In genomic region chrX:58490861-58491260, GRCm38 (mm10) we compare ENCODE assay signal across 10 mouse cellular contexts.
DNase-seq lines count a peak whose midpoint lies in the region; ATAC-seq and TF ChIP-seq lines count a peak whose summit lies in the region.
"Had no signal": no experiment of that assay in that cellular context is flagged by ENCODE, and none has a peak within 500 bp of the region (broad histone marks: within the 10 kb centered on the region; RNA-seq: fewer than 3 reads in every experiment).

No protein-coding gene starts in this region.

- WGBS in kidney, postnatal 0 days = 20% methylated on average over 2 of the region's 2 CpGs
- WGBS in kidney, embryonic 16.5 days = 13% methylated on average over 2 of the region's 2 CpGs

- TF ChIP-seq CTCF in kidney, postnatal 0 days (IDR thresholded peaks at IDR 0.05; ENCODE audit: low read depth) = peak; percentile 75

- H3K27ac ChIP-seq in kidney, postnatal 0 days = no peak overlapping the region
- H3K27ac ChIP-seq in kidney, embryonic 16.5 days (ENCODE audit: low read length) = no peak overlapping the region

- no peak overlapping the region for H3K4me3 ChIP-seq in kidney, postnatal 0 days (replicated peaks; ENCODE audit: low read depth, low read length)
- H3K4me3 ChIP-seq in kidney, embryonic 16.5 days (ENCODE audit: low read length) = no peak overlapping the region

- ATAC-seq in CD4-positive, CD25-positive, alpha-beta regulatory T cell, adult 4 months = no peak
- no peak for ATAC-seq in kidney, postnatal 0 days (replicated peaks; ENCODE audit: low FRiP score, low read depth)
- no peak for ATAC-seq in kidney, embryonic 16.5 days (ENCODE audit: low FRiP score, low TSS enrichment)

- no peaks in the 10 kb centered on the region for H3K27me3 ChIP-seq in kidney, postnatal 0 days (ENCODE audit: insufficient read depth, low read length)
- H3K27me3 ChIP-seq in kidney, embryonic 16.5 days (ENCODE audit: insufficient read depth, low read length) = no peaks in the 10 kb centered on the region

- no peaks in the 10 kb centered on the region for H3K4me1 ChIP-seq in kidney, postnatal 0 days (replicated peaks; ENCODE audit: insufficient read depth, low read length)
- no peaks in the 10 kb centered on the region for H3K4me1 ChIP-seq in kidney, embryonic 16.5 days (ENCODE audit: insufficient read depth, low read length)

- no peaks in the 10 kb centered on the region for H3K9me3 ChIP-seq in kidney, postnatal 0 days (replicated peaks; ENCODE audit: low read length)
- no peaks in the 10 kb centered on the region for H3K9me3 ChIP-seq in kidney, embryonic 16.5 days (ENCODE audit: low read length)

- no peak overlapping the region for H3K4me2 ChIP-seq in kidney, postnatal 0 days (ENCODE audit: low read length)
- no peak overlapping the region for H3K4me2 ChIP-seq in kidney, embryonic 16.5 days (replicated peaks; ENCODE audit: low read depth, low read length)

- no peak overlapping the region for H3K9ac ChIP-seq in kidney, postnatal 0 days (ENCODE audit: low read depth, low read length)
- no peak overlapping the region for H3K9ac ChIP-seq in kidney, embryonic 16.5 days (replicated peaks; ENCODE audit: low read length)

- no peaks in the 10 kb centered on the region for H3K36me3 ChIP-seq in kidney, postnatal 0 days (ENCODE audit: insufficient read depth, low read length)
- H3K36me3 ChIP-seq in kidney, embryonic 16.5 days (ENCODE audit: insufficient read depth, low read length) = no peaks in the 10 kb centered on the region

- DNase-seq in CD4-positive, CD25-positive, alpha-beta regulatory T cell, adult 2 months (ENCODE audit: low read depth, low spot score) = peak; percentile 0
- peak; percentile 12 for DNase-seq in kidney, postnatal 0 days (ENCODE audit: low spot score)
- peak; percentile 8 for DNase-seq in ovary, postnatal 14 days (ENCODE audit: low spot score)
- no peak for DNase-seq in ovary, adult 18-20 months (ENCODE audit: low spot score)
- DNase-seq in retina, postnatal 1 day = peak; percentile 56
- no peak for DNase-seq in thymus, adult 18-20 months
- DNase-seq: heart, adult 11 months; thymus, postnatal 25 days had no signal

Comparison
In these comparisons a context has a peak if more than half of its experiments do, and no peak if none do; other contexts are left out.
1. DNase-seq: peak in CD4-positive, CD25-positive, alpha-beta regulatory T cell, adult 2 months (single experiment), kidney, postnatal 0 days (single experiment), ovary, postnatal 14 days (single experiment) and retina, postnatal 1 day (single experiment); none in ovary, adult 18-20 months (single experiment) and thymus, adult 18-20 months (0 of 2).